Mouse (Mus musculus): ENCODE results near the gene Hk1. TPM values are rescaled to one million over a fixed set of nuclear protein-coding genes. Genes with fewer than 3 reads are reported as not detected.

Gene Hk1
- polyA plus RNA-seq, 1 experiment from 2014 or later, result 11.1 TPM

DNA sequence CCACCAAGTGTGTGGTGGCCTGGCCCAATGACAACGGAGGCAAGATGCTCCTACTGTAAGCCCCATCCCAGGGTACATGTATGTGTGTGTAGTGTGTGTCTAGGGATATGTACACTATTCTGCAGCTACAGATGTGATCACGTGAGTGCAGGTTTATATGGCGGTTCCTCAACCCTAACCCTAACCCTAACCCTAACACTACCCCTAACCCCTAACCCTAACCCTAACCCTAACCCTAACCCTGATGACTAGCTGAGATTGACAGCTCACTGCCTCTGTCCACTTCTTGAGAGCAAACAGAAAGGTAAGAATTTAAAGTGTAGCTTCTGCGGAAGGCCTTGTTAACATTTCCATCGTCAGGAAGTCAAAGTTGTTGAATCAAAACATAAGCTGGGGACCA is 121.4 kb downstream of the Hk1 start:
- Histone ChIP-seq H3K4me3 (ENCODE audit: low read depth, low read length) (no peak overlapping the region), H3K36me3 (ENCODE audit: control insufficient read depth, insufficient read depth) (no peaks in the 10 kb centered on the region), H3K27ac (ENCODE audit: low read depth, low read length) (no peak overlapping the region), H3K9me3 (ENCODE audit: control insufficient read depth) (no peaks in the 10 kb centered on the region), H3K9ac (ENCODE audit: low read depth, low read length) (no peak overlapping the region), H3K4me2 (replicated peaks; ENCODE audit: low read depth) (no peak overlapping the region), H3K4me1 (replicated peaks; ENCODE audit: control insufficient read depth, insufficient read depth, low read length) (0 out of 2 replicates have a peak, but pooled peaks cover 2% of the 10 kb centered on the region), H3K27me3 (replicated peaks; ENCODE audit: control insufficient read depth, insufficient read depth, low read length) (no peaks in the 10 kb centered on the region)
- no peak for TF ChIP-seq CTCF (IDR thresholded peaks at IDR 0.05; ENCODE audit: low read depth)
- no peak for ATAC-seq
- 88% methylated on average over 5 of the region's 5 CpGs for WGBS

DNA sequence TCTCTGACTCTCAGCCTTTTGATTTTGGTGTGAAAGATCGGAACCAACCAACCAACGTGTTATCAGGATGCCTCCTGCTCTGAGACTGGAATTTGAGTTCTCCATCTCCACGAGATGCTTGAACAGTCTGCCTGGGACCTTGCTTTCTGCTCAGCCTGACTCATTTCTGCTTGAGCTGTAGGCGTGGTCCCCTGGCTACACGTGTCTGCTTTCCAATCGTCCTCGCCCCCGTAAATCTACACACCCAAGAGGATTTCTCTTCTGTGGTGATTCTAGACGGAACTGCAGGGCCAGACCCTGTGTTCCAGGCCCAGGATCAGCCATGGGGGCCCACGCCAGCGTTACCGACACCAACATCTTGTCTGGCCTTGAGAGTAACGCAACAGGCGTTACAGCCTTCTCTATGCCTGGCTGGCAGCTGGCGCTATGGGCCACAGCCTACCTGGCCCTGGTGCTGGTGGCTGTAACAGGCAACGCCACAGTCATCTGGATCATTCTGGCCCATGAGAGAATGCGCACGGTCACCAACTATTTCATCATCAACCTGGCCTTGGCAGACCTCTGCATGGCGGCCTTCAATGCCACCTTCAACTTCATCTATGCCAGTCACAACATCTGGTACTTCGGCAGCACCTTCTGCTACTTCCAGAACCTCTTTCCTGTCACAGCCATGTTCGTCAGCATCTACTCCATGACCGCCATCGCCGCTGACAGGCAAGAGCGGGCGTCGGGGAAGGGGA is 127.0 kb downstream of the Hk1 start:
- no peaks in the 10 kb centered on the region for H3K9me3 ChIP-seq (ENCODE audit: control insufficient read depth)
- no peak overlapping the region for H3K9ac ChIP-seq (ENCODE audit: low read depth, low read length)
- no peak overlapping the region for H3K4me3 ChIP-seq (ENCODE audit: low read depth, low read length)
- ATAC-seq, result no peak
- H3K27me3 ChIP-seq (replicated peaks; ENCODE audit: control insufficient read depth, insufficient read depth, low read length), result no peaks in the 10 kb centered on the region
- H3K4me1 ChIP-seq (replicated peaks; ENCODE audit: control insufficient read depth, insufficient read depth, low read length), result no peaks in the 10 kb centered on the region
- 81% methylated on average over 27 of the region's 27 CpGs for WGBS
- TF ChIP-seq CTCF (IDR thresholded peaks at IDR 0.05; ENCODE audit: low read depth), result no peak
- no peaks in the 10 kb centered on the region for H3K36me3 ChIP-seq (ENCODE audit: control insufficient read depth, insufficient read depth)
- no peak overlapping the region for H3K4me2 ChIP-seq (replicated peaks; ENCODE audit: low read depth)
- H3K27ac ChIP-seq (ENCODE audit: low read depth, low read length), result no peak overlapping the region

DNA sequence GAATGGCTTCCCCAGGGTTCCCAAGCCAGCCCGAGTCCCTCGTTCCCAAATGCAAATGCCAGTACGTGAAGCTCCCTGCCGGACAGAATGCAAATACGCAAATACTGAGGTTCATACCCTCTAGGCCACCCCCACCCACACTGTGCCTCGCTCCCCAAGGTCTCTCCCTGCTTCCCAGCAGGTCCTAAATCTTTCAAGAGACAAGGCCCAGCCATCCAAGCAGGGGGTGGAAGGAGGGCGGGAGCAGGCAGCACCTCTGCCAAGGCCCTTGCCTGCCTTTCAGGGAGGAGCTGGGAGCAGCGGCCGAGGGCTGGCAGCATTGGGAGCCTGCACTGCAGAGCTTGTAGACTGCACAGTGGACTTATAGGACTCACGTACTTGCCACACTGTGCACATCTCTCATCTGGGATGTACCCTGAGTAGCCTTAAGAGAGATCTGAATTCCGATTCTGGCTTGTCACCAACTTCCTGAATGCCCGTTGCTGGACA is 127.7 kb downstream of the Hk1 start, which contains the start of gene Tacr2:
Gene Tacr2, plus strand, starts transcription at position 439 of the 489 bp plus-strand sequence.
- H3K27ac ChIP-seq (ENCODE audit: low read depth, low read length), result no peak within 1 kb of the TSS
- ATAC-seq, result no peak
- H3K4me2 ChIP-seq (replicated peaks; ENCODE audit: low read depth), result no peak within 1 kb of the TSS
- TF ChIP-seq CTCF (IDR thresholded peaks at IDR 0.05; ENCODE audit: low read depth), result no peak
- no peaks in the 10 kb centered on the region for H3K9me3 ChIP-seq (ENCODE audit: control insufficient read depth)
- H3K4me1 ChIP-seq (replicated peaks; ENCODE audit: control insufficient read depth, insufficient read depth, low read length), result no peaks in the 10 kb centered on the region
- no peak within 1 kb of the TSS for H3K4me3 ChIP-seq (ENCODE audit: low read depth, low read length)
- H3K27me3 ChIP-seq (replicated peaks; ENCODE audit: control insufficient read depth, insufficient read depth, low read length), result no peaks in the 10 kb centered on the region
- no peak within 1 kb of the TSS for H3K9ac ChIP-seq (ENCODE audit: low read depth, low read length)
- no peaks in the 10 kb centered on the region for H3K36me3 ChIP-seq (ENCODE audit: control insufficient read depth, insufficient read depth)
- 67% methylated on average over 12 of the region's 12 CpGs for WGBS

DNA sequence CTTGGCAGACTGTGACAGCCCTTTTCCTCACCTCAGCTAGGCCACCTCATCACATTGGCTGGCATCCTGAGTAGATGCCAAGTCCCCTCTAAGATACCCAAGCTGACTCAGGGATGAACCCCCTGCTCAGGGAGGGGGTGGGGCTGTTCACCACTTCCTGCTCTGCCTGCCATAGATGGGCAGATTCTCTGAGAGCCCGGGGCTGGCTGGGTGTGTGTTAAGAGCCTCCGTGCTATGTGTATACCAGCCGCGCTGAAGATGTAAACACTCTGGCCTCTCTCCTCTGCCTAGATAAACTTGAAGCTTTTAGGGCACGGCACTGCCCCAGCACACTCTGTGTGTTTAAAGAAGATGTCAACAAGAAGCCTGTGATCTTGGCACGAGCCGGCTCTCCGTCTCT is 131.9 kb downstream of the Hk1 start:
- Histone ChIP-seq H3K4me2 (replicated peaks; ENCODE audit: low read depth) (no peak overlapping the region), H3K9me3 (ENCODE audit: control insufficient read depth) (no peaks in the 10 kb centered on the region), H3K27ac (ENCODE audit: low read depth, low read length) (0 out of 2 replicates have a peak overlapping the region, but pooled peaks have one; percentile 60), H3K27me3 (replicated peaks; ENCODE audit: control insufficient read depth, insufficient read depth, low read length) (no peaks in the 10 kb centered on the region), H3K9ac (ENCODE audit: low read depth, low read length) (no peak overlapping the region), H3K4me1 (replicated peaks; ENCODE audit: control insufficient read depth, insufficient read depth, low read length) (no peaks in the 10 kb centered on the region), H3K36me3 (ENCODE audit: control insufficient read depth, insufficient read depth) (no peaks in the 10 kb centered on the region), H3K4me3 (ENCODE audit: low read depth, low read length) (no peak overlapping the region)
- ATAC-seq, result no peak; the same call in 1 of the 2 replicates
- 13% methylated on average over 8 of the region's 8 CpGs for WGBS
- no peak for TF ChIP-seq CTCF (IDR thresholded peaks at IDR 0.05; ENCODE audit: low read depth)

DNA sequence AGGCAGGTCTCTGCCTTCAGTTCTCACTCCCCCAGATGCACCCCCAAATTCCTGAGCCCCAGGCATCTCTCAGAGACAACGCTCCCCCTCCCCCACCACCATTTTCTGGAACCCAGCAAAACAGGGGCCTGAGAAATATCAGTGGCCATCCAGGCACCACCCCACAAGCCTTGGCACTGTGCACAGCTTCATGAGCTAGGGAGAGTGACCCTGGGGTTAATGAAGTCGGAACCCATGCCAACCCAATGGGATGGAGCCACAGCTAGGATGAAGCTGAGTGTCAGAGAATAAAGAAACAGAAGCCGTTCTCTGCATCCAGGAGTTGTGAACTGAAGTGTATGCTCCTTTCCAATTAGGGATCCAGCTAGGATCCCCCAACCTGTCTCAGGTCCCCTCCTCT is 132.6 kb downstream of the Hk1 start:
- H3K9ac ChIP-seq (ENCODE audit: low read depth, low read length), result no peak overlapping the region
- 77% methylated on average over 3 of the region's 3 CpGs for WGBS
- H3K9me3 ChIP-seq (ENCODE audit: control insufficient read depth), result no peaks in the 10 kb centered on the region
- no peak overlapping the region for H3K4me3 ChIP-seq (ENCODE audit: low read depth, low read length)
- no peak overlapping the region for H3K4me2 ChIP-seq (replicated peaks; ENCODE audit: low read depth)
- no peak overlapping the region for H3K27ac ChIP-seq (ENCODE audit: low read depth, low read length)
- no peaks in the 10 kb centered on the region for H3K4me1 ChIP-seq (replicated peaks; ENCODE audit: control insufficient read depth, insufficient read depth, low read length)
- no peaks in the 10 kb centered on the region for H3K27me3 ChIP-seq (replicated peaks; ENCODE audit: control insufficient read depth, insufficient read depth, low read length)
- H3K36me3 ChIP-seq (ENCODE audit: control insufficient read depth, insufficient read depth), result no peaks in the 10 kb centered on the region
- ATAC-seq, result no peak
- TF ChIP-seq CTCF (IDR thresholded peaks at IDR 0.05; ENCODE audit: low read depth), result no peak

DNA sequence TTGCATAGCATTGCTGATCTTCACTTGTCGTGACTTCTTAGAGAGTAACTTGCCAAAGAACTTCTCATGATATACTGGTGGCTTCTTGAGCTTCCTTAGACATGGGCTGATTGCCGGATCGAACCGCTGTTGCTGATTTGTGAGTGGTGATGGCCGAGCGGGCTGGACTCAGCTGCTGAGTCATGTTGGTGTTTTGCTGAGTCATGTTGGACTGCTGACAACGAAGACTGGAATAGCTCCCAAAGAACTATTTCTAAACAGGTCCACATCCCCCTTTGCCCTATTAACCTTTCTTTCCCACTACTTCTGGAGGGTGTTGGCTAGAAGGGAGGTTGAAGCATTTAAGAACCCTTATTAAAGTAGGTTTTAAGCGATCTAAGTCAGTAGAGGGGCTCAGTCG is 135.6 kb downstream of the Hk1 start:
- Histone ChIP-seq H3K4me1 (replicated peaks; ENCODE audit: control insufficient read depth, insufficient read depth, low read length) (no peaks in the 10 kb centered on the region), H3K9me3 (ENCODE audit: control insufficient read depth) (no peaks in the 10 kb centered on the region), H3K36me3 (ENCODE audit: control insufficient read depth, insufficient read depth) (no peaks in the 10 kb centered on the region), H3K27ac (ENCODE audit: low read depth, low read length) (no peak overlapping the region), H3K4me3 (ENCODE audit: low read depth, low read length) (no peak overlapping the region), H3K9ac (ENCODE audit: low read depth, low read length) (no peak overlapping the region), H3K27me3 (replicated peaks; ENCODE audit: control insufficient read depth, insufficient read depth, low read length) (no peaks in the 10 kb centered on the region), H3K4me2 (replicated peaks; ENCODE audit: low read depth) (no peak overlapping the region)
- WGBS, result 89% methylated on average over 9 of the region's 9 CpGs
- no peak for TF ChIP-seq CTCF (IDR thresholded peaks at IDR 0.05; ENCODE audit: low read depth)
- no peak for ATAC-seq
